Mouse (Mus musculus): Measurements from ENCODE around the gene Lrp10.

Gene Lrp10

GRCm38 (mm10) chr14:54475941-54476844, 12.3 kb downstream of the Lrp10 start, which contains the start of gene Rem2:
Rem2 (plus strand) TSS chr14:54476100.
- peak; percentile 49 to 68 for DNase-seq

DNA sequence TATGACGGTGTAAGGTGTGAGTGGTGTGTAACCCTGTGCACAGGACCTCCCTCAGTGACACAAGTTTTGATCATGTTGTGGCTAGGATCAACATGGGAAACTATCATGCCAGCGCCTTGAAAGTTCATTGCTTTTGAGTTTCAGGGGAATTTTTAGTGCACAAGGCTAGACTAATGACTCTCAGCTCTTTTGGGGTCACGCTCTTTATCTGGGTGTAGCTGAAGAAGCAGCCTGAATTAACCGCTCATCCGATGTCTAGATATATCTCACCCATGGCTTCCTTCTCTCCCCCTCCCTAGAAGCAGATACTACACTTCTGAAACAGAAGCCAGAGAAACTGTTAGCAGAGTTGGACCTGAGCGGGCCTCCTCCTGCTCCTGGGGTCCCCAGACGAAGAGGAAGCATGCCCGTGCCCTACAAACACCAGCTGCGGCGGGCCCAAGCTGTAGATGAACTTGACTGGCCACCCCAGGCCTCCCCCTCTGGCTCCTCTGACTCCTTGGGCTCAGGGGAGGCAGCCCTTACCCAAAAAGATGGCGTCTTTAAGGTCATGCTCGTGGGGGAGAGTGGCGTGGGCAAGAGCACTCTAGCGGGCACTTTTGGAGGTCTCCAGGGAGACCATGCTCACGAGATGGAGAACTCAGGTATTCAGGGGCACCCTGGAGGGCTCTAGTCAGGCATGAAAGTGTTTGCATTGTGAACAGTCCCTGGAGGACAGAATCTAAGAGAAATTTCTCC, 13.4 kb downstream of the Lrp10 start:
- no peak for DNase-seq

DNA sequence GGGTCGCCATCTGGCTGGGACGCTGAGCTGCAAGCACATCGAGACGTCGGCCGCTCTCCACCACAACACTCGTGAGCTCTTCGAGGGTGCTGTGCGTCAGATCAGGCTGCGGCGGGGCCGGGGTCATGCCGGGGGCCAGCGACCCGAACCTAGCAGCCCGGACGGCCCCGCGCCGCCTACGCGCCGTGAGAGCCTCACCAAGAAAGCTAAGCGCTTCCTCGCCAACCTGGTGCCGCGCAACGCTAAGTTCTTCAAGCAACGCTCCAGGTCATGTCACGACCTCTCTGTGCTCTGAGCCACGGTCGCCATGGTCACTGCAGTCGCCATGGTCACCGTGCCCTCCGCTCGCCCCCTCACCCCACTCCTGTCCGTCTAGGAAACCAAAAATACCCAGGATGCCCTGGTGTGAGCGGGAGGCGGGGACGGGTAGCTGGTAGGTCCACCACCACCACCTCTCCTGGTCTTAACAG, 15.5 kb downstream of the Lrp10 start:
- peak; percentile 55 to 63 for DNase-seq

GRCm38 (mm10) chr14:54480673-54481072, 16.7 kb downstream of the Lrp10 start:
- no peak for DNase-seq

DNA sequence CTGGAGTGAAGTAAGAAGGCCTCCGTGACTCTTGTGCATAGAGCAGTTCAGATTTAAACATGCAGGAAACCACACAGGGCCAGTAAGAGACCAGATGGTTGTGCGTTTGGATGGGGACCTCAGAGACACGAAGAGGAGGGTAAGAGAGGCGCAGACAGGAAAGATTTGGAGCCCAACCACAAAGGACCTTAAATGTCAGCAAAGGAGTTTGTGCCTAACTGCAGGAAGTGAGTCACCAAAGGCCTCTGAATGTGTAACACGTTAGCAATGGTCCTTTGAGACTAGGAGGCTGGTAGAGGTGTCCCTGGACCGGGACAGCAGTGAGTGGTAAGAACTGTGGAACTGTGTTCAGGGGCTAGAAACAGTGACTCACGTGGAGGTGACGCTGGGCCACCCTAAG, 17.5 kb downstream of the Lrp10 start:
- DNase-seq, result no peak

DNA sequence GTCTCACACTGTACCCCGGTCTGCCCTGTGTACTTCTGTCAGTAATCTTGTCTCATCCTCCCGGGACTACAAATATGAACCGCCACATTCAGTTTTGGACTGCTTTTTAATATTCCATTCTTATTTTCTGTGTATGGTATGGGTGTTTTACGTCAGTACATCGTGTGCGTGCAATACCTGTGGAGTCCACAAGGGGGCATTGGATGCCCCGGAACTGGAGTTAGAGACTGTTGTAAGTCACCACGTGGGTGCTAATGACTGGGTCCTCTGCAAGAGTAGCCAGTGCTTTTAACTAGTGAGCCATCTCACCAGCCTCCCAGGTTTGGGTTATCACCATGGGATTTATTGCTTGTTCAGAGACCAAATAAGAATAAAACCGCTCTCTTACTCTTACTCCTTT, 18.6 kb downstream of the Lrp10 start:
- DNase-seq, result peak; percentile 50 to 62

GRCm38 (mm10) chr14:54485899-54486298, 22.0 kb downstream of the Lrp10 start:
- no peak for DNase-seq

DNA sequence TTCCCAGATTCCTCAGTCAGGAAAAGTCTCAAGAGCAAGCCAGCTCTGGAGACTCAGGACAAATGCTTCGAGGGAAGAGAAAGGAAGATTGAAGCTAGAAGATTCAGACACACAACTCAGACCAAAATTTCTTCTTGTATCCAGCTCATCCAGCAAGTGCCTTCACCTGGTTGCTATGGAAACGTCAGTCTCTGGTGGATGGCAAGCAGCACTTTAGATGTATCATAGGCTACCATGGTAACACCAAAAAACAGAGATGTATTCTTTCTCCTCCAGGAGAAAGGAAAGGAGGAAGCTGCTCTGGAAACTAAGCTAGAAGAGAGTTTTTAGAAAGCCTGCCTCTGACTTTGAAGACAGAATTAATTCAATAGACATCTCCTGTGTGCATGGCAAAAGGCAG, 23.8 kb downstream of the Lrp10 start:
- peak in 1 of 2 experiments; percentile 1 for DNase-seq

DNA sequence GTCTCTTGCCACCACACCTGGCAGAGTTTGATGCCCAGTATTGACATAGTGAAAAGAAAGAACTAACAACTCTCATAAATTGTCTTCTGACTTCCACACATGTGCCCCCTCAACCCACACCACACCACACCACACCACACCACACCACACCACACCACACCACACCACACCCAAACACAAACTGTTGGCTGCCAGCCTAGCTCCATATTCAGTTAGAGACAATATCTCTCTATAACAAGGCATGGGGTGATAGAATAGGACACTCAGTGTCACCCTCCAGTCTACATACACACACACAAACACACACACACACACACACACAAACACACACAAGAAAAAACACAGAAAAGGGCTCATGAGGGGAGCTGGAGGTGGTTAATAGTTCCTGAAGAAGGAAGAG, 24.4 kb downstream of the Lrp10 start:
- peak in 1 of 2 experiments; percentile 6 for DNase-seq

DNA sequence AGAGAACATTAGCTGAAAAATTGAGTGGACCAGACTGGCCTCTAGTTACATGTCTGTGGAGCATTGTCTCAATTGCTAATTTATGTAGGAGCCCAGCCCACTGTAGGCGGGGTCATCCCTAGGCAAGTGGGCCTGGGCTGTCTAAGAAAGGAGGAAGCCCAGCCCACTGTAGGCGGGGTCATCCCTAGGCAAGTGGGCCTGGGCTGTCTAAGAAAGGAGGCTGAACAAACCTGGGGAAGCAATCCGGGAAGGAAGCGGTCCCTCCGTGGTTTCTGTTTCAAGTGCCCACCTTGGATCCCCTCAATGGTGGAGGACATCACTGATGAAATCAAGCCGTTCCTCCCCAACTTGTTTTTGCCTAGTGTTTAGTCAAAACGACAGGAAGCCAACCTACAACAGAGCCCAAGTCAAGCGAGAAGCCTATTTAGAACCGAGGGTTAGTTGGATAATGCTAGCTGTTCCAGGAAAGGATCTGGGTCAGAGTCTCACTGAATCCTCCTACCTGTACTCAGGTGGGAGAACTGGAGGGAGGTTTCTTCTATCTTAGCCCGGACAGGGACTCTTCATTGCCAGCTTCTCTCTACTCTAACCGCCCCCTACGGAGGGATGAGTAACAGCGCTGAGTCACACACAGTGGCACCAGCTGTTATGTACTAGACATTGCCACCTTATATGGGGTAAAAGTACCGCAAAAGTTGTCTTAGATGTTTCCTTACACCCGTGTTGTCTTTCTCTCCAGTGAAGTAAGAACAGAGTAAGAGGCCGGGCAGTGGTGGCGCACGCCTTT, 28.6 kb downstream of the Lrp10 start:
- peak in 1 of 2 experiments; percentile 33 for DNase-seq

DNA sequence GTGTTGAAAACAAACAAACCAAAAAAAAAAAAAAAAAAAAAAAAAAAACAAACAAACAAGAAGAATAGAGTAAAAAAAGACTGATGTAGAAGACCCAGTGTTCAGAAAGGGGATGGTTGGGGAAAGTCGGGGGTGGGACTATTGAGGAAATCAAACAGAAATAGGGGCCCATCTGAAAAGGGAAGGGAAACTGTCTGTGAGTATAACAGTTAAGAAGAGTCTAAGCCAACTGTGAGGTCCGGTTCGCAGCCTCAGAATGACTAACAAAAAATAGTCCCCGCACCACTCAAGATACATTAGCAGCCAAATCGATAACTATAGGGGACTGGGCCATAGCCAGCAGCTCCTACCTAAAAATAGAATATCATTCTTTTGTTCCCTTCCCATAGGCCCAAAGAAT, 29.3 kb downstream of the Lrp10 start:
- DNase-seq, result no peak

GRCm38 (mm10) chr14:54494234-54494633, 30.3 kb downstream of the Lrp10 start:
- DNase-seq, result peak; percentile 59 to 82

GRCm38 (mm10) chr14:54496706-54497105, 32.8 kb downstream of the Lrp10 start:
- no peak for DNase-seq

DNA sequence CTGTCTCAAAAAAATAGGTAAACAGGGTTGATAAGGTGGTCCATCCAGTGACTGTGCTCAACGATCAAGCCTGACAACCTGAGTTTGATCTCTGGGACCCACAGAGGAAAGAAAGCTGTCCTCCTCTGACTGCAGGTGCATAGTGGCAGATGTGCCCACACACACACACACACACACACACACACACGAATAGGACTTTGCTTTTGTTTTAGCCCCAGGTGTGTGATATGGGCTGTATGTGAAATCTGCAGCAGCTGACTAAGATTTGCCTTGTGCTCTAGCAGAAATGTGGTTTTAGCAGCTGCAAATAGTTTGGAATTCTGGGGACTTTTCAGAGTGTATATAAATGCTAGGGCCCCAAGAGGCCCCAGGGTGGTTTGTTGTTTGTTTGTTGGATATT, 35.4 kb downstream of the Lrp10 start:
- no peak for DNase-seq

DNA sequence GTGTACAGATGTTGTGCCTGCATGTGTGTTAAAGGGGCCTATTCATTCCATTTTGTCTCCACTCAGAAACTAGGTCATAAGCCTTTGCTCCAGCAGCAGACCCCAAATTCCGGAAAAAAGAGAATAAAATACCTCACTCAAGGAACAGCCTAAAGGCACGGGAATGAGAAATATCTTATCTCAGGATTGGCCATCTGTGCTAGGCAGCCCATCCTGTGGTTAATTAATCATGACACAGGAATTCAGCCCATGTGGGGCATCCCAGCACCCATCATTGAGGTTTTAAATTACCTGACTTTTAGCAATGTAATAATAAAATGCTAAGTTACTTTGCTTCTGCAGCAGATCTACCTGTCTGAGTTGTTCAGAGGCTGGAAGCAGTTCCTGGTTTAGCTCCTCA, 37.4 kb downstream of the Lrp10 start:
- DNase-seq, result no peak

- no peak for DNase-seq
Measured at GRCm38 (mm10) chr14:54503092-54503491, 39.2 kb downstream of the Lrp10 start.

DNA sequence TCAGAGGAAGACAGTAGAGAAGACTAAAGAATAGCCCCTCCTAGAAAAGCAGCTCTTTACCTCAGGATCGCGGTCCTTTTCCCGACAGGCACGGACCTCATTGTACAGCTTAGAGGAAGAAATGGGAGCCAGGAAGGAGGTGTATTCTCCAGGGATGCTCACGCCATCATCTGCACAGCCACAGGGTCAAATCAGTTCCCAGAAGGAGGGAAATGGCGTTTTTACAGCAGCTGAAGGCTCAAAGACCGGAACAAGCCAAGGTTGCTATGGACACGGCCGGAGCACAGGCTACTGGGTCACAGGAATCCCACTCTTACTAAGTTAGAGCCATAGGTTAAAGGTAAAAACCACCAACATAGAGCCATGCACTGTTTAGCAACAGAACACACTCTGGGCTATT, 45.8 kb downstream of the Lrp10 start:
- DNase-seq, result no peak

GRCm38 (mm10) chr14:54516710-54517310, 52.9 kb downstream of the Lrp10 start:
- DNase-seq, result no peak
